Mouse (Mus musculus) cortical plate, adult 2 months (tissue): ENCODE results near the gene Mrps24. TPM values are rescaled to one million over a fixed set of nuclear protein-coding genes. Genes with fewer than 3 reads are reported as not detected.

Source experiments
- H3K27ac ChIP-seq: fragments of 200-500 bp; 2 replicates; pipeline ENCODE4 v1.5.1; 2012; ENCODE audit warnings: low read length, control low read depth, inconsistent platforms; ENCODE audit not compliant: insufficient read depth
- H3K4me1 ChIP-seq: fragments of 200-500 bp; 2 replicates; pipeline ENCODE4 v1.6.1; 2011; ENCODE audit warnings: low read length; ENCODE audit not compliant: control insufficient read depth, insufficient read depth
- H3K4me3 ChIP-seq: fragments of 200-500 bp; 2 replicates; pipeline ENCODE4 v1.5.1; 2011; ENCODE audit warnings: mild to moderate bottlenecking, low read length, control low read depth; ENCODE audit not compliant: insufficient read depth
- CTCF ChIP-seq: fragments of 200-500 bp; IDR thresholded peaks from 2 replicates; pipeline ENCODE4 v1.5.1; 2011; ENCODE audit warnings: mild to moderate bottlenecking, control low read depth, low read length; ENCODE audit not compliant: insufficient read depth; ENCODE audit errors: extremely low read depth
- POLR2A ChIP-seq: fragments of 200-500 bp; IDR thresholded peaks from 2 replicates; pipeline ENCODE4 v1.6.1; 2011; ENCODE audit warnings: mild to moderate bottlenecking, low read length, control low read depth; ENCODE audit not compliant: insufficient read depth; ENCODE audit errors: extremely low read depth
- polyA plus RNA-seq: library from polyadenylated mRNA; depleted of rRNA; stranded (reverse); fragments of >200 nt; gene quantifications from 2 replicates; pipeline ENCODE4 v1.2.3, GENCODE M21; 2012; rRNA removed

The Mrps24 gene
- polyA plus RNA-seq = 96.6 and 109 TPM in 2 replicates

DNA sequence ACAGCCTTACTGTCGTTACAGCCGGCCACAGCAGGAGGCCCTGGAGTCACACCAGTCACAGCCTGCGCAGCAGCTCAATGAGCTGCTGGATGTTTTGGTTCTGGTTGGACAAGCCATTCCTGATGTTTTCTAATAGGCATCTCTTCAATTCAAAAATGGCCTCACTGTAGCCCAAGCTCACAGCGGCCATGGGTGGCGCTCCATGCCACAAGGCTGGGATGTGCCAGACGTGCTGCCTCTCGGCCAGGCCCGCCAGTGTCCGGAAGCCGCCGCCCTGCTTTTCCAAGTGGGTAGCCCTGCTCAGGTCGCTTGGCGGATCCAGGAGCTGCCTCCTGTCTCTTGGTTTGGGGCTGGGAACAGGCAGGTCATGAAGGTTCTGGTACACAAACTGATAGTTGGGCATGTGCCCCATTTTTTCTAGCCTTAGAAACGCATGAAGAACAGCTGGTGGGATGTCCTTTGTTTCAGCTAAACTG lies at the start of gene Mrps24:
Gene Mrps24 (minus strand): TSS at position 51 of the 476 bp plus-strand sequence.
- no peak within 1 kb of the TSS for H3K4me3 ChIP-seq
- H3K4me1 ChIP-seq = no peaks in the 10 kb centered on the region
- TF ChIP-seq POLR2A (no peak), CTCF (no peak)
- H3K27ac ChIP-seq = no peak within 1 kb of the TSS

DNA sequence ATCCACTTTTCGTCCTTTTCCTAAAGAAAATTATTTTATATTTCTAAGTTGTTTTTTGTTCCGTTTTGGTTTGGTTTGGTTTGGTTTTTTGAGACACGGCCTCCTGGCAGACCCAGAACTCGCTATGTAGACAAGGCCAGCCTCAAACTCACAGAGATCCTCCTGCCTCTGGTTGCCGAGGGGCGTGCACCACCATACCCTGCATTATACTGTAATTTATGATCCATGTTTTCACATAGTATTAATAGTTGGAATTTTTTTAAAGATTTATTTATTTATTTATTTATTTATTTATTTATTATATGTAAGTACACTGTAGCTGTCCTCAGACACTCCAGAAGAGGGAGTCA lies 47.1 kb upstream of the Mrps24 start:
- peak overlapping the region; percentile 77 for H3K4me3 ChIP-seq
- no peak overlapping the region for H3K27ac ChIP-seq
- H3K4me1 ChIP-seq = no peaks in the 10 kb centered on the region; the same call in none of the 2 replicates
- no peak for TF ChIP-seq POLR2A

DNA sequence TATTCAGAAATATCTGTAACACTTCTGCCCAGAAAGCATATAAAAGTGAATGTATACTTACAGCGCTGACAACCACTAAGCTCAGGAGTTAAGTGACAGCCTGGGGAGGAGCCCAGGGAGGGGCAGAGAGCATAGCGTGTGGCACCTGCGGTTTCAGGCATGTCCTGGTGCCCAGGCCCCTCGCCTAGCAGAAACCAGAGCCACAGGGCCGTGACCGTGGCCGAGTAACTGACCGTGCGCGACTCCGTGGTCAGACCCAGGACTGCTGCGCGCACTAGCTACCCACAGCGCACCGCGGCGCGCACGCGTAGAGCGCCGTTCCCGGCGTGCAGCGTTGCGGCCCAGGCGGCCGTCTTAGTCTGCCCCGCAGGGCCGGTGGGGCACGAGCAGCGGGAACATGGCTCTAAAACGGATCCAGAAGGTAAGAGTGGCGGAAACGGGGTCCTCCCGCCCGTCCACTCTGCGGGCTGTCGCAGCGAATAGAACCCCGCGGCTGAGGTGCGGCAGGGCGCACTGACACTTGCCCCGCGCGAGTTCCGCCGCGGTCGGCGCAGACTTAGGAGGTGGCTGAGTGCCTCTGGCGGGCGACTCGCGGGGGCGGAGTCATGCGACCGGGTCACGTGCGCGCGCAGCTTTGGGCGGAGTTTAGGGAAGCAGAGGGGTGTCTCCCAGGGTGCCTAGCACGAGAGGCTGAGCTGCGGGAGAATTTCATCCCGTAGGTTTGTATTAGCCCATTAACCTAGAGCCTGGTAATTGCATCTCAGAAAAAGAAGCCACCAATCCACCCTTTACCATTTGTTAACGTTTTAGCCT lies 46.5 kb upstream of the Mrps24 start, which contains the start of gene Urgcp:
Gene Urgcp (minus strand): TSS at position 557 of the 813 bp plus-strand sequence.
- peak within 1 kb of the TSS; percentile 77 for H3K4me3 ChIP-seq
- H3K4me1 ChIP-seq = no peaks in the 10 kb centered on the region; the same call in none of the 2 replicates
- peak within 1 kb of the TSS; percentile 99 for H3K27ac ChIP-seq
- TF ChIP-seq CTCF (no peak), POLR2A (peak; percentile 68)

DNA sequence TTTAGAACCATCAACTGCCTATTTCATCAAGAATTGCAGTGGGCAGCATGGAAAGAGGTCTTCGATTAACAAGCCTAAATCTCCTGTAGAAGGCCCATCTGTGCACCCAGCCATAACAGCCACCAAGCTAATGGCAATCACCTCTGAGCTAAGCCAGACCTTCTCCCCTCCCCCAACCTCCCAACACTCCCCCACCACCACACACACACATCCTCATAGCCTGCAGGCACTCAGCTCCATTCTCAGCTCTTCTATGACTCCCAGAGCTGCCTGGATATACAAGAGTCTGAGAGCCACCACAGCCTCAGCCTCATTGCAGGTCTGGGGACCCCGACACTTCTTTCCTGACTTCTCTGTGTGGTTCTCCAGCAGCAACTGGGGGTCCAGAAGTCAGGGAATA lies 38.3 kb upstream of the Mrps24 start:
- H3K4me1 ChIP-seq = no peaks in the 10 kb centered on the region
- no peak overlapping the region for H3K27ac ChIP-seq
- TF ChIP-seq POLR2A (no peak), CTCF (no peak)
- no peak overlapping the region for H3K4me3 ChIP-seq

DNA sequence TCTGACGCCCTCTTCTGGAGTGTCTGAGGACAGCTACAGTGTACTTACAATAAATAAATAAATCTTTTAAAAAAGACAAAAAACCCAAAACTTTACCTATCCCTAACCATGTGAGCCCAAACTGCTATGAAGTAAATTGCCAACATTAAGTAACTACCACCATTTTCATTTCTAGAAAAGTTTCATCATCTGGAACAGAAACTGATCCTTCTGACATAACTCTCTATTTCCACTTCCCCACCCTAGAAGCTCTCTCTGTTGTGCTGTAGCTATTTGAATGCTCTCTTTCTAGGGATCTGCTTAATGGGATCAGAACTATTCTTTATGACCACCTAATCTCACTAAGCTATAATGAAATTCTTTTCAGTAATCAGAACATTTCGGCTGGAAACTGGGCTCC lies 29.5 kb upstream of the Mrps24 start:
- Histone ChIP-seq H3K4me1 (peaks cover 2% of the 10 kb centered on the region), H3K27ac (no peak overlapping the region), H3K4me3 (no peak overlapping the region)
- no peak for TF ChIP-seq POLR2A

DNA sequence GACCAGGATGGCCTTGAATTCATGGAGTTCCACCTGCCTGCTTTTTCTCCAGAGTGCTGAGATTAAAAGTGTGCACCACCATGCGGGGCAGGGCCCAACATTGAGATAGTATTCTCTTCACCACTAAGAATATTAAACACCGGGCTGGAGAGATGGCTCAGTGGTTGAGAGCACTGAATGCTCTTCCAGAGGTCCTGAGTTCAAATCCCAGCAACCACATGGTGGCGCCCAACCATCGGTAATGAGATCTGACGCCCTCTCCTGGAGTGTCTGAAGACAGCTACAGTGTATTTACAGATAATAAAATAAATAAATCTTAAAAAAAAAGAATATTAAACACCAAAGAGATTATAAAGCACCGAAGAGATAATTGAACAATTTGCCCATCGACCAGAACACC lies 26.6 kb upstream of the Mrps24 start:
- Histone ChIP-seq H3K4me1 (peaks cover 8% of the 10 kb centered on the region), H3K27ac (no peak overlapping the region), H3K4me3 (no peak overlapping the region; the same call in 1 of the 2 replicates)
- TF ChIP-seq POLR2A (no peak), CTCF (0 out of 2 replicates have a peak, but pooled peaks have one; percentile 6)

DNA sequence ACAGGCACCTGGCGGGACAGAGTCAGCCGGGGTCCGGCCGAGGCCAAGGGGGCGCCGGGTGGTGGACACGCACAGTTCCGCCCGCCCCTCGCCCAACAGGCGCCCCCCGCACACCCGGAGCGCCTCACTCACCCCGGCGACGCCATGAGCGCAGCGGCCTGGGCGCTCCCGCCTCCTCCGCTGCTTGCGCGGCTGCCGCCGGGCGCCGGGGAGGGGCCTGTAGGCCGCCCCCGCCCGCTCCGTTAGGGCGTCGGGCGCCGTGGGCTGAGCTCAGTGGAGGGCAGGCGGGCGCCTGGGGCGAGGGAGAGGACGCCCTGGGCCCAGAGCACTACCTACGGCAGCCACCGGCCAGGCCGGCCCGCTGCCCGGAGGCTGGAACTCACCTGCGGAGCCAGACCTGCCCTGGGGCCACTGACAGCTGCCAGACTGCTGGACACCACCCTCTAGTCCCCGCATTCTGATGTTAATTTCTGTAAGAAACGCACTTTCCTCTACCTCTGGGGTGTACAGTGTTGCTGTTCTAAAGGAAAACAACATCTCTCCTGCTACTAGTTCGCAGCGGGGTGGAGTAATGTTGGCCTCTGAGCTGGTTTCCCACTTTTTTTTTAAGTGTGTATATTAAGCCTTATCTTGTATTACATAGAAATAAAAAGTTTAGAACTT lies 25.6 kb upstream of the Mrps24 start:
- peak overlapping the region; percentile 89 for H3K4me3 ChIP-seq
- no peak for TF ChIP-seq CTCF
- peak; percentile 59; the same call in 1 of the 2 replicates for TF ChIP-seq POLR2A
- peaks cover 8% of the 10 kb centered on the region for H3K4me1 ChIP-seq

DNA sequence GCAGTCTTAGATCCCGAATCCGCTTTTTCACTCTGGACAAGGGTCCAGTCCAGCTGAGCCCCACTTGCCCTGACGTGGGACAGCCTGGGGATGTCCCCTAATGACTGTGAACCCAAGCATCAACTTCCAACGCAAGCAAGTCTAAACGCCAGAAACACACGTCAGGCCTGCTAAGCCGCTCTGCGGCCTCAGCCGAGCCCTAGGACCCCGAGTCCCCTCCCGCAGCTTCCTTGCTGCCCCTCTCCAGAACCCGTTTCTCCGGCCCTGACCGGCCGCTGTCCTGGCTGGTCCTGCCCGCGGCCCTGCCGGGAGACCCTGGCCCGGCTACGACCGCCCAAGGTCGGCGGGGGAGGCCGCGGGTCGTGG lies 25.1 kb upstream of the Mrps24 start:
- Histone ChIP-seq H3K27ac (peak overlapping the region; percentile 96), H3K4me1 (peaks cover 8% of the 10 kb centered on the region), H3K4me3 (peak overlapping the region; percentile 89)
- no peak for TF ChIP-seq CTCF
- no peak for TF ChIP-seq POLR2A

More for the DNA sequence above, 25.6 kb upstream of the Mrps24 start:
- H3K27ac ChIP-seq = peak overlapping the region; percentile 96

DNA sequence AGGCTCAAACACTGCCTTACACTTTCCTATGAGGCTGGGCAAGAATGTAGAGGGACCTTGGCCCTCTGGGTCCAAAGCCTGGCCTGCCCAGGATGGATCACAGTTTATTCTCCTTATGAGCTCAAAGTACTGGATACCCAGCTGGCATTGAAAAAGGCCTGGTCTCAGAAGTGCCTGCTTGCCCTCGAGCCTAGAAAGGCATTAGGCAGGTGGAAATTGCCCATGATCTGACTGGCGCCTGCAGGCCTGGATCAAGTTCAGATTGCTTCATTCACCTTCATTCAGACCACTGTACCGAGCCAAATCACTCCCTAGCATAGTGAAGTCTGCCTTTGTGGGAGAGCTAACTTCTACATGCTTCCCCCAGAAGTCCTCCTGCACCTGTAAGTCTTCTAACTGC lies 24.4 kb upstream of the Mrps24 start:
- H3K27ac ChIP-seq = no peak overlapping the region
- H3K4me1 ChIP-seq = peaks cover 10% of the 10 kb centered on the region
- H3K4me3 ChIP-seq = peak overlapping the region; percentile 89
- no peak for TF ChIP-seq CTCF
- TF ChIP-seq POLR2A = no peak
